Mouse (Mus musculus): Measurements from ENCODE around the gene Plppr2. TPM values are rescaled to one million over a fixed set of nuclear protein-coding genes. Genes with fewer than 3 reads are reported as not detected.
A peak's percentile ranks its signal among the peaks of the same experiment; 100 is the strongest.

Gene Plppr2
- total and polyA plus RNA-seq, 3 experiments: not detected

GRCm38 (mm10) chr9:21951977-21952376 is 15.1 kb downstream of the Plppr2 start:
- DNase-seq (ENCODE audit: extremely low read depth): no peak
- Histone ChIP-seq H3K4me1 (ENCODE audit: control insufficient read depth in 1 of 2, insufficient read depth in 2 of 2) (peaks cover 7 to 10% of the 10 kb centered on the region in 2 experiments), H3K9ac (ENCODE audit: insufficient read depth, low read depth) (no peak overlapping the region), H3K27me3 (replicated peaks) (peaks cover 19% of the 10 kb centered on the region), H3K79me2 (replicated peaks; ENCODE audit: control insufficient read depth, extremely low read depth, insufficient read depth, poor library complexity, severe bottlenecking) (0 out of 2 replicates have a peak, but pooled peaks cover 3% of the 10 kb centered on the region), H3K27ac (ENCODE audit: insufficient read depth, low read depth) (no peak overlapping the region), H3K4me3 (replicated peaks in 1 of 3; ENCODE audit: low read depth in 2 of 3, low read length in 2 of 3, poor library complexity in 1 of 3) (no peak overlapping the region), H3K9me3 (replicated peaks; ENCODE audit: low read length) (peaks cover 3% of the 10 kb centered on the region), H3K4me2 (ENCODE audit: insufficient read depth, low read depth, poor library complexity, severe bottlenecking) (no peak overlapping the region), H3K36me3 (replicated peaks in 1 of 2; ENCODE audit: control insufficient read depth in 1 of 2, insufficient read depth in 1 of 2, low read length in 1 of 2) (no peaks in the 10 kb centered on the region)
- in situ Hi-C loops (cut with MboI; ENCODE audit: low pct_ligation_motif_present, low pct_unique_long_range_greater_than_20kb, low sequenced_read_pairs) (no loop called here), dilution Hi-C loops (cut with MboI; ENCODE audit: extremely low pct_ligation_motif_present, extremely low pct_unique_long_range_greater_than_20kb, low sequenced_read_pairs) (no loop called here)
- TF ChIP-seq RAD21 (IDR thresholded peaks at IDR 0.05; ENCODE audit: low read depth, low read length) (peak; percentile 6), CTCF (conservative IDR thresholded peaks at IDR 0.05 in 1 of 2, IDR thresholded peaks at IDR 0.05 in 1 of 2; ENCODE audit: low read depth in 2 of 2, low read length in 2 of 2) (peak in 1 of 2 experiments; percentile 43; a peak in 2 of 4 replicates), SMC3 (IDR thresholded peaks at IDR 0.05; ENCODE audit: low read depth, low read length) (peak; percentile 10; the same call in 1 of the 2 replicates), MAFK (IDR thresholded peaks at IDR 0.05; ENCODE audit: insufficient replicate concordance, low read length) (no peak)

- H3K4me2 ChIP-seq (ENCODE audit: insufficient read depth, low read depth, poor library complexity, severe bottlenecking): no peak overlapping the region
- no peak for DNase-seq (ENCODE audit: extremely low read depth)
- no peak overlapping the region for H3K27ac ChIP-seq (ENCODE audit: insufficient read depth, low read depth)
- 0 out of 2 replicates have a peak, but pooled peaks cover 3% of the 10 kb centered on the region for H3K79me2 ChIP-seq (replicated peaks; ENCODE audit: control insufficient read depth, extremely low read depth, insufficient read depth, poor library complexity, severe bottlenecking)
- in situ Hi-C loops (cut with MboI; ENCODE audit: low pct_ligation_motif_present, low pct_unique_long_range_greater_than_20kb, low sequenced_read_pairs): no loop called here
- H3K36me3 ChIP-seq (replicated peaks in 1 of 2; ENCODE audit: control insufficient read depth in 1 of 2, insufficient read depth in 1 of 2, low read length in 1 of 2): peaks cover 3% of the 10 kb centered on the region in 2 experiments
- H3K27me3 ChIP-seq (replicated peaks): peaks cover 4% of the 10 kb centered on the region
- peak; percentile 53; the same call in 1 of the 2 replicates for TF ChIP-seq MXI1 (IDR thresholded peaks at IDR 0.05; ENCODE audit: low read depth, low read length)
- no peak for TF ChIP-seq USF2 (conservative IDR thresholded peaks at IDR 0.05; ENCODE audit: low read depth, low read length)
- dilution Hi-C loops (cut with MboI; ENCODE audit: extremely low pct_ligation_motif_present, extremely low pct_unique_long_range_greater_than_20kb, low sequenced_read_pairs): no loop called here
- no peak overlapping the region for H3K4me3 ChIP-seq (replicated peaks in 1 of 3; ENCODE audit: low read depth in 2 of 3, low read length in 2 of 3, poor library complexity in 1 of 3)
- peaks cover 3% of the 10 kb centered on the region for H3K9me3 ChIP-seq (replicated peaks; ENCODE audit: low read length)
- H3K9ac ChIP-seq (ENCODE audit: insufficient read depth, low read depth): no peak overlapping the region
- peaks cover 2 to 10% of the 10 kb centered on the region in 2 experiments; a peak in 3 of 4 replicates for H3K4me1 ChIP-seq (ENCODE audit: control insufficient read depth in 1 of 2, insufficient read depth in 2 of 2)
Observed at GRCm38 (mm10) chr9:21953600-21953999, 16.8 kb downstream of the Plppr2 start.

GRCm38 (mm10) chr9:21954635-21955034 is 17.8 kb downstream of the Plppr2 start:
- TF ChIP-seq TCF12 (IDR thresholded peaks at IDR 0.05; ENCODE audit: low read depth, low read length) (no peak), IRF4 (IDR thresholded peaks at IDR 0.05; ENCODE audit: low read depth, low read length) (no peak), MAX (IDR thresholded peaks at IDR 0.05; ENCODE audit: low read length) (no peak)
- Histone ChIP-seq H3K27me3 (replicated peaks) (peaks cover 2% of the 10 kb centered on the region), H3K27ac (ENCODE audit: insufficient read depth, low read depth) (no peak overlapping the region), H3K9me3 (replicated peaks; ENCODE audit: low read length) (peaks cover 3% of the 10 kb centered on the region), H3K4me2 (ENCODE audit: insufficient read depth, low read depth, poor library complexity, severe bottlenecking) (peak overlapping the region; percentile 80; the same call in 1 of the 2 replicates), H3K79me2 (replicated peaks; ENCODE audit: control insufficient read depth, extremely low read depth, insufficient read depth, poor library complexity, severe bottlenecking) (0 out of 2 replicates have a peak, but pooled peaks cover 3% of the 10 kb centered on the region), H3K9ac (ENCODE audit: insufficient read depth, low read depth) (peak overlapping the region; percentile 64; the same call in 1 of the 2 replicates), H3K4me1 (ENCODE audit: control insufficient read depth in 1 of 2, insufficient read depth in 2 of 2) (peaks cover 2 to 10% of the 10 kb centered on the region in 2 experiments; a peak in 3 of 4 replicates), H3K4me3 (replicated peaks in 1 of 3; ENCODE audit: low read depth in 2 of 3, low read length in 2 of 3, poor library complexity in 1 of 3) (no peak overlapping the region), H3K36me3 (replicated peaks in 1 of 2; ENCODE audit: control insufficient read depth in 1 of 2, insufficient read depth in 1 of 2, low read length in 1 of 2) (peaks cover 3% of the 10 kb centered on the region in 2 experiments)
- in situ Hi-C loops (cut with MboI; ENCODE audit: low pct_ligation_motif_present, low pct_unique_long_range_greater_than_20kb, low sequenced_read_pairs): no loop called here
- dilution Hi-C loops (cut with MboI; ENCODE audit: extremely low pct_ligation_motif_present, extremely low pct_unique_long_range_greater_than_20kb, low sequenced_read_pairs): no loop called here
- DNase-seq (ENCODE audit: extremely low read depth): no peak

Measured in CH12.LX (cell line).